Mouse (Mus musculus) liver, embryonic 15.5 days (tissue): ENCODE results near the gene Mptx2. TPM values are rescaled to one million over a fixed set of nuclear protein-coding genes. Genes with fewer than 3 reads are reported as not detected.
"Not testable (repeated sequence)": the region's sequence is repeated elsewhere in the genome, so short reads cannot be mapped to it uniquely, and the experiment has no call there.

Experiments
- ATAC-seq: fragments of 200-750 bp; cut with Nextera tagmentation; 2 replicates; pipeline ENCODE4 v1.8.0; 2017; ENCODE audit warnings: moderate number of reproducible peaks, mild to moderate bottlenecking, moderate library complexity; ENCODE audit not compliant: insufficient read depth
- H3K27ac ChIP-seq: fragments of 300-500 bp; sonication (generic); replicated peaks from 2 replicates; pipeline ENCODE4 v1.5.1; 2015; ENCODE audit warnings: mild to moderate bottlenecking, inconsistent platforms
- H3K27me3 ChIP-seq: fragments of 300-500 bp; sonication (generic); 2 replicates; pipeline ENCODE4 v1.6.1; 2015; ENCODE audit warnings: mild to moderate bottlenecking, inconsistent platforms
- H3K36me3 ChIP-seq: fragments of 300-500 bp; sonication (generic); replicated peaks from 2 replicates; pipeline ENCODE4 v1.6.1; 2015; ENCODE audit warnings: moderate library complexity, mild to moderate bottlenecking, inconsistent platforms
- H3K4me1 ChIP-seq: fragments of 300-500 bp; sonication (generic); replicated peaks from 2 replicates; pipeline ENCODE4 v1.6.1; 2015; ENCODE audit warnings: inconsistent platforms
- H3K4me2 ChIP-seq: fragments of 300-500 bp; sonication (generic); 2 replicates; pipeline ENCODE4 v1.6.1; 2015; ENCODE audit warnings: moderate library complexity, mild to moderate bottlenecking, inconsistent platforms
- H3K4me3 ChIP-seq: fragments of 300-500 bp; sonication (generic); replicated peaks from 2 replicates; pipeline ENCODE4 v1.5.1; 2015; ENCODE audit warnings: mild to moderate bottlenecking, inconsistent platforms
- H3K9ac ChIP-seq: fragments of 300-500 bp; sonication (generic); 2 replicates; pipeline ENCODE4 v1.6.1; 2015; ENCODE audit warnings: moderate library complexity, mild to moderate bottlenecking, inconsistent platforms
- H3K9me3 ChIP-seq: fragments of 300-500 bp; sonication (generic); replicated peaks from 2 replicates; pipeline ENCODE4 v1.6.1; 2016; ENCODE audit warnings: inconsistent platforms
- WGBS: fragments of 180-500 bp; shearing (Covaris S2); methylation state at CpG from one replicate; pipeline ENCODE4 v1.1.7; 2015; ENCODE audit warnings: mixed read lengths; ENCODE audit not compliant: insufficient replicate concordance; 5-methylcytosine and 5-hydroxymethylcytosine counted together
- polyA plus RNA-seq: library from polyadenylated mRNA; unstranded; fragments of >200 nt; fragmentation: Nextera tagmentation; extraction: Ambion mirVana; gene quantifications from 2 replicates; pipeline ENCODE4 v1.2.1, GENCODE M21; 2015

Gene Mptx2
- polyA plus RNA-seq, 1 experiment from 2014 or later = not detected

DNA sequence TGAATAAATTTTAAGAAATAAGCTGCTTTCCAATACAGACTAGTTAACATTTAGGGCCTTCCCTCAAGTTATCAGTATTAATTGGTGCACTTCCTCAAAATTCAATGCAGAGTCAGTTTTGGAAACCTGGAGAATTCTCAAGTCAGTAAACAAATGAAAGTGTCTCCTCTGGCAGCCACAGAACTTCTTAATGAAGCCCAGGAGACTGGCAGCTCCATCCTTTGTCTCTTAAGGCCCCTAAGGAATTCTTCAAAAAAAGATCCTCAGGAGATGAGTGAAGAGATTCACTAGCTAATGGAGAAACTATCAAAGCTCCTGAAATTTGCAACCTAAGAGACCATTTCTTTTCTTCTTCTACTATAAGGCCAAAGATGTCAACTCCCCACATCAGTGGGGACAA lies 11.9 kb downstream of the Mptx2 start, which contains the start of gene Olfr418:
Gene Olfr418, plus strand, starts transcription at position 301 of the 400 bp plus-strand sequence.
- Histone ChIP-seq H3K36me3 (no peaks in the 10 kb centered on the region), H3K9ac (no peak within 1 kb of the TSS), H3K27me3 (no peaks in the 10 kb centered on the region), H3K4me2 (no peak within 1 kb of the TSS), H3K9me3 (no peaks in the 10 kb centered on the region), H3K27ac (no peak within 1 kb of the TSS), H3K4me3 (no peak within 1 kb of the TSS), H3K4me1 (no peaks in the 10 kb centered on the region)
- no peak for ATAC-seq

DNA sequence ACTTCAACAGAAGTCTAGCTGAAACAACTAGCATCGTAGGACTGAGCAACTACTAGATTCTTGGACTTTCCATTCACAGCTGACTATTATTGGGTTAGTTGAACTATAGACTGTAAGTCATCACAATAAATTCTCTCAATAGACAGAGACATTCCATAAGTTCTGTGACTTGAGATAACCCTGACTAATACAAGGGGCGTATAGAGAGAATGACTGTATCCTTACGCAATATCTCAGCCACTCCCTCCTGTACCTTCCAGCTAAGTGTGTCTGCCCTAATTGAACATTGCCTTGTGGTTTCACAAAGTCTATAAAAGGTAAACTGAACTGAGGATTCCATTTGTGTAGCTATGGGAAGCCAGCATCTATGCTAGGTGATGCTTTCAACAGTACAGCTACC lies 27.7 kb downstream of the Mptx2 start:
- 67% methylated on average over 3 of the region's 3 CpGs for WGBS
- Histone ChIP-seq H3K27ac (no peak overlapping the region), H3K9ac (no peak overlapping the region), H3K9me3 (no peaks in the 10 kb centered on the region), H3K27me3 (no peaks in the 10 kb centered on the region), H3K4me2 (no peak overlapping the region), H3K4me3 (no peak overlapping the region), H3K4me1 (no peaks in the 10 kb centered on the region), H3K36me3 (no peaks in the 10 kb centered on the region)
- no peak for ATAC-seq

DNA sequence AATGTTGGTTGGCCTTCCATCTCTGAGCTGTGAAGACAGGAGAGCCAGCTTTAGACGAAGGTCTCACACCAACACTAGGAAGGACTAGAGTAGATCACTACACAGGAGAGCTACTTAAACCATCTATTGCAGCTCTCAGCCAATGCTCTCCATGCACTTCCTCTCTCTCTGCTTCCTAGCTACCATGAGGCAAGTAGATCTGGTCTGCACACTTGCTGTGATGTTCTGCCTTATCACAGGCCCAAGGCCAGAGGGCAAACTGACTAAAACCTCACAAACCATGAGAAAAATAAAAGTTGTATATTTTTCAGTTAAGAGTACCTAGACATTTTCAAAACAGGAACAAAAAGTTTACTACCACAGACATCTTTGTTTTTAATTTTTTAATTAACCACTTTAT lies 40.6 kb downstream of the Mptx2 start:
- WGBS = 54% methylated on average over 1 of the region's 1 CpGs
- H3K4me1 ChIP-seq = not testable (repeated sequence)

DNA sequence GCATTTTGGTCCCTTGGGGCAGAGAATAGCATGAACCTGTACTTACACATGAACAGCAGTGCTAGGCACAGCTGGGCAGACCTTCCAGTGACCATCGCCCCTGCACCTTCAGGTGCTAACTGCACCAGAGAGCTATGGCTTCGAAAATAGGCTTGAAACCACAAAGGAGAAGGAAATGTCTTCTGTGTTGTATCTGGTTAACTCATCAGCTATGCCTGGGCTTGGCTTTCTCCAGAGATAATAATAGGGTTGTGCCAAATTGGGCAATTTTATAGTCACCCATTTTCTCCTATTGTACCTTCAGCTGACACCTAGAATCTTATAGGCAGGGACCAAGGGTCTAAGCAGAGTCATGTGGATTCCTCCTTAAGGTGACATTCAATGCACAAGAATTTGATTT lies 50.5 kb downstream of the Mptx2 start, which contains the start of gene Fcer1a:
Gene Fcer1a, minus strand, starts transcription at position 134 of the 400 bp plus-strand sequence.
- Histone ChIP-seq H3K9me3 (no peaks in the 10 kb centered on the region), H3K4me3 (no peak within 1 kb of the TSS), H3K4me1 (no peaks in the 10 kb centered on the region), H3K4me2 (no peak within 1 kb of the TSS), H3K27me3 (no peaks in the 10 kb centered on the region), H3K27ac (no peak within 1 kb of the TSS), H3K36me3 (no peaks in the 10 kb centered on the region), H3K9ac (no peak within 1 kb of the TSS)
- 31% methylated on average over 2 of the region's 2 CpGs for WGBS
- ATAC-seq = no peak

More for the DNA sequence above, 40.6 kb downstream of the Mptx2 start:
- H3K27ac ChIP-seq, H3K4me3 ChIP-seq, H3K4me2 ChIP-seq, H3K36me3 ChIP-seq, H3K9ac ChIP-seq, ATAC-seq, H3K9me3 ChIP-seq, H3K27me3 ChIP-seq: not testable (repeated sequence)

Other genes starting within 250 kb of the Mptx2 start
- gene Olfr1408, start 140.4 kb downstream of the Mptx2 start, polyA plus RNA-seq = not detected in 2 replicates
- gene Olfr1406, start 87.1 kb downstream of the Mptx2 start, polyA plus RNA-seq = not detected in 2 replicates
- not detected in 2 replicates for gene Olfr218, start 80.0 kb downstream of the Mptx2 start, polyA plus RNA-seq
- not detected in 2 replicates for gene Olfr1404, start 65.4 kb downstream of the Mptx2 start, polyA plus RNA-seq
- 0.12 and 0.23 TPM in 2 replicates for gene Fcer1a, start 50.6 kb downstream of the Mptx2 start, polyA plus RNA-seq
- not detected in 2 replicates for gene Olfr418, start 11.8 kb downstream of the Mptx2 start, polyA plus RNA-seq
- 74.7 and 83.3 TPM in 2 replicates for gene Ackr1, start 56.0 kb upstream of the Mptx2 start, polyA plus RNA-seq
- gene Aim2, start 73.1 kb upstream of the Mptx2 start, polyA plus RNA-seq = 3.3 and 4.2 TPM in 2 replicates
- gene Cadm3, start 89.9 kb upstream of the Mptx2 start, polyA plus RNA-seq = 1.7 and 2.0 TPM in 2 replicates
- gene Ifi206, start 213.3 kb upstream of the Mptx2 start, polyA plus RNA-seq = 0.10 and 0.18 TPM in 2 replicates